Mouse (Mus musculus) liver, adult (tissue): ENCODE results near the gene Shcbp1l.
A peak's percentile ranks its signal among the peaks of the same experiment; 100 is the strongest.

Experiments used
- GATA4 ChIP-seq: IDR thresholded peaks from 2 replicates; pipeline ENCODE4 v1.6.1; 2014; ENCODE audit warnings: mild to moderate bottlenecking, low read length; ENCODE audit not compliant: insufficient replicate concordance

Gene Shcbp1l

GRCm38 (mm10) chr1:153437536-153437935, 12.6 kb downstream of the Shcbp1l start:
- no peak for TF ChIP-seq GATA4

GRCm38 (mm10) chr1:153440752-153441151, 15.8 kb downstream of the Shcbp1l start:
- TF ChIP-seq GATA4 = no peak

- no peak for TF ChIP-seq GATA4
Measured at GRCm38 (mm10) chr1:153441656-153442055, 16.7 kb downstream of the Shcbp1l start.

- no peak for TF ChIP-seq GATA4
Measured at GRCm38 (mm10) chr1:153443019-153443418, 18.1 kb downstream of the Shcbp1l start.

GRCm38 (mm10) chr1:153443632-153444031, 18.7 kb downstream of the Shcbp1l start:
- TF ChIP-seq GATA4 = no peak

GRCm38 (mm10) chr1:153446120-153446831, 21.3 kb downstream of the Shcbp1l start:
- TF ChIP-seq GATA4 = no peak

GRCm38 (mm10) chr1:153451237-153452154, 26.5 kb downstream of the Shcbp1l start:
- no peak for TF ChIP-seq GATA4

- no peak for TF ChIP-seq GATA4
Measured at GRCm38 (mm10) chr1:153453146-153453642, 28.2 kb downstream of the Shcbp1l start.

- no peak for TF ChIP-seq GATA4
Measured at GRCm38 (mm10) chr1:153456137-153456536, 31.2 kb downstream of the Shcbp1l start.

GRCm38 (mm10) chr1:153461796-153462195, 36.8 kb downstream of the Shcbp1l start:
- no peak for TF ChIP-seq GATA4

GRCm38 (mm10) chr1:153479296-153479695, 54.3 kb downstream of the Shcbp1l start:
- no peak for TF ChIP-seq GATA4

- TF ChIP-seq GATA4 = no peak
Measured at GRCm38 (mm10) chr1:153480386-153481024, 55.5 kb downstream of the Shcbp1l start.

GRCm38 (mm10) chr1:153481025-153481412, 56.1 kb downstream of the Shcbp1l start:
- TF ChIP-seq GATA4 = no peak

- TF ChIP-seq GATA4 = no peak
Measured at GRCm38 (mm10) chr1:153485201-153485796, 60.3 kb downstream of the Shcbp1l start.

GRCm38 (mm10) chr1:153486767-153487499, 62.0 kb downstream of the Shcbp1l start:
- TF ChIP-seq GATA4 = no peak

GRCm38 (mm10) chr1:153487500-153487879, 62.5 kb downstream of the Shcbp1l start, which contains the start of gene Dhx9:
Gene Dhx9, minus strand, starts transcription at chr1:153487660.
- TF ChIP-seq GATA4 = peak; percentile 5; the same call in 1 of the 2 replicates
